Mouse (Mus musculus): ENCODE measurements around the gene Muc2. TPM values are rescaled to one million over a fixed set of nuclear protein-coding genes. Genes with fewer than 3 reads are reported as not detected.
"Not testable (repeated sequence)": the region's sequence is repeated elsewhere in the genome, so short reads cannot be mapped to it uniquely, and the experiment has no call there.

Muc2 gene
- 1 to 10 TPM in 1 of 2 experiments, under 1 TPM in 1; 0.68 to 1.4 TPM for total RNA-seq (2021)

GRCm38 (mm10) chr7:141690040-141690439 is at the start of gene Muc2:
Gene Muc2, plus strand, starts transcription at chr7:141690340.
- DNase-seq = no peak
- intact Hi-C loops (cut with DNase I) = no loop called here

DNA sequence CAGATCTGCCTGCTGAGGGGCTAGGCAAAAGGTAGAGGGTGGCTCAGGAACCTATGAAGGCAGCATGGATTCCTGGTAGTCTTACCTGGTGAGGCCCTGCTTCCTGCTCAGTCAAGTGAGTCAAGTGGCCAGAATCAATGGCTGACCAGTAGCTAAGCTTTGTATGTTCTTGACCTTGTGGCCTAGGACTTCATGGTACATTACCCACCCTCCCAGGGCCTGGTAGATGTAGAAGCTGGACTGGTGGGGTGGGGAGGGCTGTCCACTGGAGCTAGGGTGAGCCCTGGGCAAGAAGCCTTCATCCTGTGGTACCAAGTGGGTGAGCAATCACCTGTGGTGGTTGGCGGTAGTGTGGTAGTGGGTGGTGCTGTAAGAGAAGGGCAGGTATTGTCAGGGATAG is 47.8 kb upstream of the Muc2 start:
- no peak for DNase-seq
- intact Hi-C loops (cut with DNase I) = no loop called here

DNA sequence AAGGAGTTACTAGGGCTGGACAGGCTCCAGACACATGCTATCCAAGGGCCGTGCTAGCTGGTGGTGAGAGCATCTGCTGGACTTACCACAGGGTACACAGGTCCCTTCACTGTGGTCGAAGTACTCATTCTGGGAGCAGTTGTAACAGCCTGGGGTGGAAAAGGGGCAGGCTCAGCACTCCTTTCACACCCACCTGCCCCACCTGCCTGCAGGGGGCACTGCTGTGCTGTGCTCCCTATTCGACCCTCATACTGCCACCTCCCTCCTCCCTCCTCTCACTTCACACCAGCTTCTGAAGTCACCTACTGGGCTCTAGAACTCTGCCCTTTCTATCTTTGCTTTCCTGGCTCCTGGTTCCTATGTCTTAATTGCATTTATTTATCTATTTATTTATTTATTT is 47.0 kb upstream of the Muc2 start:
- intact Hi-C loops (cut with DNase I) = no loop called here
- DNase-seq = peak; percentile 30

DNA sequence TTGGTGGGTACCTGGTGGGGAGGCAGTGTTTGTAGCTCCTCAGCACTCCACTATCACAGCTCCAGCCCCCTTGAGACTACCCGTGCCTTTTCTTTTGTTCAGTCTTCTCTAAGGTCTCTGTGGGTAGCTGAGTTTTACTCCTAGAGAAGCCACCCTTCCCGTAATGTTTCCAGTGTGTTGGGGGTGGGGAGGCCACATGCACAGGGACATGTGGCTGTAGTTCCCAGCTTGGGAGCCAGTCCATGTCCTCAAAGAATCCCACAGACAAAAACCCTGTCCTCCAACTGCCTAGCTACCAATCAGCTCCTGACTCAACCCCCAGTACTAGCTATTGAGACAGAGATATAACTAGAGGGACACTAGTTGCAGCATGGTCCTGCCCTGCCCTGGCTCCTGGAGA is 43.1 kb upstream of the Muc2 start:
- intact Hi-C loops (cut with DNase I) = no loop called here
- no peak for DNase-seq

DNA sequence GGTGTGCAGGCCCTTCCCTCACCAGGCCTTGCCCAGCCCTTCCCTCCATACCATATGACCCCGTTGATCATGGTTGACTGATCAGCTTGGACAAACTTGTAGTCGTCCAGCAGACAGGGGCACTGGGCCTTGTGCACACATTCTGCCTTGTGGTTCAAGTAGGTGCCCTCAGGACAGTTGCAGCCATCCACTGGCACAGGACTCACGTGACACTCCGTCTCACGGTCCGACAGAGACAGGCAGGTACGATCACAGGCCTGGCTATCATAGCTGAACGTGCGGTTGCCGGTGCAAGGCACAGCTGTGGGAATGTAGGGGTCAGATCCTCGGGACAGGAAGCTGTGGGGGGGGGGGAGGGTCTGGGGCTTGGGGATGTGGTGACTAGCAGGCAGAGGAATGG is 42.3 kb upstream of the Muc2 start:
- DNase-seq = no peak
- intact Hi-C loops (cut with DNase I) = no loop called here

DNA sequence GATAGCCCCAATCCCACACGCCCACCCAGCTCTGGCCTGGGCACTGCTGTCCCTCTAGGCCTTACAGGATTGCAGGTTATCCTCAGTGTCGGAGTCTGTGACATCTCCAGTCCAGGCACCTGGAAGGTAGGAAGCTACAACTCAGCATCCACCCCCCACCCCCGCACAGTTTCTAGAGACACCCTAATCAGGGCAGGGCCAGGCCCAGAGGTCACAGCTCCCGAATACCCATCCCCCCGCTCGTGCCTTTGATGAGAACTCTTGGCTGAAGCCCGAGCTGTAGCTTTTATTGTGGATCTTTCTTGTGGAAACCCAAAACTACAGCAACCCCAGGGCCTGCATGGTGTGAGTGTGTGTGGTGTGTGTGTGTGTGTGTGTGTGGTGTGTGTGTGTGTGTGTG is 37.9 kb upstream of the Muc2 start:
- no peak for DNase-seq
- intact Hi-C loops (cut with DNase I) = no loop called here

- intact Hi-C loops (cut with DNase I) = no loop called here
- no peak for DNase-seq
Measured at GRCm38 (mm10) chr7:141660346-141660745, 29.8 kb upstream of the Muc2 start.

GRCm38 (mm10) chr7:141661481-141661880 is 28.7 kb upstream of the Muc2 start:
- intact Hi-C loops (cut with DNase I) = no loop called here
- DNase-seq = no peak

DNA sequence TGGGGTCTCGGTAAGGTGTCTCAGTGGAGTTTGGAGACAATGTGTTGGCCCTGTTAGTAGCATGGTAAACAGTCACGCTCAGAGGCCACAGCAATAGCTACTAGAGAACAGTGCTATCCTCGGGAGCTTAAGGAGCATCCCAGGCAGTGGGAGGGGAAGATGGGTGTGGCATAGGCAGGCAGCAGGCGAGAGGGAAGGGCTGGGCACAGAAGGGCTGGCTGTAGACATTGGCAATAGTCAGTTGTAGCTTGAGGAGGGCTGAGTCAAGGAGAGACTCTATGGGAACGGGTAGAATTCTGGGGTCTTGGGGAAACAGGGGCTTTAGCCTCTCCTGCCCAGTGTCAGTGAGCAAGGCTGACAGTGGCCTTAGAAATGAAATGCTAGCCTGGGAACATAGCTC is 27.9 kb upstream of the Muc2 start:
- no peak for DNase-seq
- intact Hi-C loops (cut with DNase I) = no loop called here

GRCm38 (mm10) chr7:141666190-141666589 is 23.9 kb upstream of the Muc2 start:
- peak; percentile 19 for DNase-seq
- intact Hi-C loops (cut with DNase I) = no loop called here

- DNase-seq; intact Hi-C loops (cut with DNase I): not testable (repeated sequence)
Measured at GRCm38 (mm10) chr7:141669097-141669496, 21.0 kb upstream of the Muc2 start.

GRCm38 (mm10) chr7:141670999-141671398 is 19.1 kb upstream of the Muc2 start:
- DNase-seq = no peak
- intact Hi-C loops (cut with DNase I) = no loop called here

DNA sequence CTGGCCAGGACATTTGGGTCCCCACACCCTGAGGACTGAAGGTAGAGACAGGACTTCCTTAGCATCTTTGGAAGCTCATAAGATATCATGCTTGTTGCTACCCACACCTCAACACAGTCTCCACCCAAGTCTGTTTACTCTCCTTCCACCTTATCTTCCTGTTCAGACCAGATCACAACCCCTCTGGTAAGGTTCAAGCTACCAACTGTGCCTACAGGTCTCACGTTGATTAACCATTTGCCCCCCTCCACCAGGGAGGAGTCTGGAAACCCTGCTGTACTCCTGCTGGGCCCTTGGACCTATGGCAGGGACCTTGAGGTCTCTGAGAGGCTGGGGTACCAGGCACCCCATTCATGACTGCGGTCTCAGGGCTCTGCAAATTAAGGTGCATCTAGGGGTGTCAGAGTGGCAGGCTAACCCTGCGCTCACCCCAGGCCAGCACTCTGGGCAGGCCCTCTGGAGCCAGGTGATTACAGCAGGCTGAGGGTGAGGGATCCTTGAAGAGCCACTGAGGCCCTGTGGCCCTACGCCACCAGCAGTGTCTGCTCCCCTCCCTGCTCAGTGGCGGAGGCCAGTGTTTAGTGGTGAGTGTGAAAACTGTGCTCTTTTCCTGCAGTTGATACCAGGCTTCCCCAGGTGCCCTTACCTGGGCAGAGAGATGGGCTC is 18.4 kb upstream of the Muc2 start:
- no peak for DNase-seq
- intact Hi-C loops (cut with DNase I) = no loop called here

GRCm38 (mm10) chr7:141678922-141679321 is 11.2 kb upstream of the Muc2 start:
- intact Hi-C loops (cut with DNase I) = no loop called here
- DNase-seq = no peak

GRCm38 (mm10) chr7:141687330-141687729 is 2.8 kb upstream of the Muc2 start:
- no peak for DNase-seq
- intact Hi-C loops (cut with DNase I) = no loop called here

DNA sequence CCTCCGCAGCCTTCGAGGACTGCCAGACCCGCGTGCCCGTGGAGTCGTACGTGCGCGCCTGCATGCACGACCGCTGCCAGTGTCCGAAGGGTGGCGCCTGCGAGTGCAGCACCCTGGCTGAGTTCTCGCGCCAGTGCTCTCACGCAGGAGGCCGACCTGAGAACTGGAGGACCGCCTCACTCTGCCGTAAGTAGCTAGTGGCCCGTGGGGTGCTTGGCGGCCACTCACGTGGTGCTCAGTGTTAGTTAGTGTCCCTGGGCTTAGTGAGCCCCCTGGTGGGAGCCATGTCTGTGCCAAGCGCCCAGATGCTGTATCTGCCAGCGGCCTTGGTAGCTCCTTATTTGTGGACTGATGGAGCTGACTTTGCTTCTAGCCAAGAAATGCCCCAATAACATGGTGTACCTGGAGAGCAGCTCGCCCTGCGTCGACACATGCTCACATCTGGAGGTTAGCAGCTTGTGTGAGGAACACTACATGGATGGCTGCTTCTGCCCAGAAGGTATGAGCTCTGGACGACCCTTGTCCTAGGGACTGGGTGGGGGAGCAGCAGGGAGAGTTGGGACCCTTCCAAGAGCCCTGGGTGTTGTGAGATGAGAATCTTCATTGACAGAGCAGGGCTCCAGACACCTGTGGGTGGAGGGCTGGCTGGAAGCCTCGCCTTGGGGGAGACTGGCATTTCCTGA is 3.6 kb downstream of the Muc2 start:
- intact Hi-C loops (cut with DNase I) = no loop called here
- peak; percentile 35 for DNase-seq

- no peak for DNase-seq
- intact Hi-C loops (cut with DNase I) = no loop called here
Measured at GRCm38 (mm10) chr7:141694274-141694639, 4.1 kb downstream of the Muc2 start.

- intact Hi-C loops (cut with DNase I) = no loop called here
- peak; percentile 39 for DNase-seq
Measured at GRCm38 (mm10) chr7:141696538-141696937, 6.4 kb downstream of the Muc2 start.

DNA sequence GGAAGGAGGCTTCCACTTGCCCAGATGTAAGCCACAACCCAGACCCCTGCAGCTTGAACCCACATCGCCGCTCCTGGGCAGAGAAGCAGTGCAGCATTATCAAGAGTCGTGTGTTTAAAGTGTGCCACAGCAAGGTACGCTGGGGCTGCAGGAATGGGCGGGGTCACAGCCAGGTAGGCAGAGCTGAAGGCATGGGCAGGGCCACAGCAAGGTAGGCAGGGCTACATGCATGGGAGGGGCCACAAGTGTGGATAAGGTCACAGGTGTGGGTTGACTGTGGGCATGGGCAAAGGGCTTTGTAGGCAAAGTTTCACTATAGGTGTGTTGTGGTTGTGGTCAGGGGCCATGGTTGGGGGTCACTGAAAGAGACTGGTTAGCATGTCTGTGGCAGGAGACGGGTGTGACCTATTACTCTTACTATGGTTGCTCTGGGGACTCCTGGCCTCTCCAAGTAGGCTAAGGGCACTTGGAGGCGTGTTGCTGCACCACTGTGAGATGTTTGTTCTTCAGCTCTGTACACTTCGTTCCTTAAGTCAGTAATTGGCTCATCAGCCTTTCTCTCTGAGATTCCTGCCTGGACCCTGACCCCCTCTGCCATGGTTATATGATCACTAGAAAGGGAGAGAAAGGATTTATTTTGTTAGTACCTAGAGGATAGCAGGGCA is 9.5 kb downstream of the Muc2 start:
- intact Hi-C loops (cut with DNase I) = no loop called here
- no peak for DNase-seq

- peak; percentile 61 for DNase-seq
- intact Hi-C loops (cut with DNase I) = no loop called here
Measured at GRCm38 (mm10) chr7:141747451-141748100, 57.4 kb downstream of the Muc2 start.

- intact Hi-C loops (cut with DNase I) = no loop called here
- no peak for DNase-seq
Measured at GRCm38 (mm10) chr7:141752513-141752912, 62.4 kb downstream of the Muc2 start.

DNA sequence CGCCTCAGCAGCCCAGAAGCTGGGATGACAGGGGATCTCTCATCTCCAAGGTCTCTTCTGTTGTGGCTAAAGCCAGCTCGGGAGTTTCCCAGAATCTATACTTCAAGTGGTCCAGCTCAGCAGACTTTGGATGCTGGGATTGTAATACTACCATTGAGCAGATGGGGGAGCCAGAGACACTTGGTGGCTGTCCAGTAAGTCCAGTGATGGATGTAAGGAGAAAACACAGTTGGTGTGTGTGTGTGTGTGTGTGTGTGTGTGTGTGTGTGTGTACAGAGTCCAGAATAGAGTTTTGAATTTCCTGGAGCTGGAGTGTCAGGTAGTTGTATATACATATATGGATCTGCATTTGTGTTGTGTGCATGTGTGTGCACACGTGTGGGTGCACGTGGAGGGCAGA is 65.7 kb downstream of the Muc2 start:
- DNase-seq = peak; percentile 76
- intact Hi-C loops (cut with DNase I) = no loop called here

All from left cerebral cortex, postnatal 4 days (tissue).